Mouse (Mus musculus) central nervous system, embryonic 14 days (tissue): ENCODE results near the gene Exosc2. TPM values are rescaled to one million over a fixed set of nuclear protein-coding genes. Genes with fewer than 3 reads are reported as not detected.

ENCODE experiments used
- polyA plus RNA-seq: library from polyadenylated mRNA; depleted of rRNA; stranded (reverse); fragments of >200 nt; gene quantifications from 2 replicates; pipeline ENCODE4 v1.2.3, GENCODE M21; 2012; rRNA removed

The Exosc2 gene
- 40.8 and 43.0 TPM in 2 replicates for polyA plus RNA-seq

DNA sequence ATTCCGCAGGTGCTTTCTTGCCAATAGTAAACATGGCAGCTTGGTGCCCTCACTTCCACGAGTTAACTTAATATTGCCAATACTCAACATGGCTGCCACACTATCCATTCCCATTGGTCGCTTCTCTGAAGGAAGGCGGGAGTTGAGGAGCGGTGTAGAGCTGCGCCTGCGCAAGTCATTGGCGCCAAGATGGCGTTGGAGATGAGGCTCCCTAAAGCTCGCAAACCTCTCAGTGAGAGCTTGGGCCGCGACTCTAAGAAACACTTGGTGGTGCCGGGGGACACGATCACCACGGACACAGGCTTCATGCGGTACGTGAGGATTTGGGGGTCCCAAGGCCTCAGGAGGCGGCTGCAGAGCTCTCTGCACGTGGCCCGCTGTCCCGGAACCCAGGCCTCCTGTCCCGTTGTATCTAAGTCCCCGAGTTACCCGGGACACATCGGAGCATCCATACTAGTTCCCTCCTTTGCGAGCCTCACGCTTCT lies at the start of gene Exosc2:
TSS of gene Exosc2 (plus strand) at position 165 of the 485 bp plus-strand sequence.

DNA sequence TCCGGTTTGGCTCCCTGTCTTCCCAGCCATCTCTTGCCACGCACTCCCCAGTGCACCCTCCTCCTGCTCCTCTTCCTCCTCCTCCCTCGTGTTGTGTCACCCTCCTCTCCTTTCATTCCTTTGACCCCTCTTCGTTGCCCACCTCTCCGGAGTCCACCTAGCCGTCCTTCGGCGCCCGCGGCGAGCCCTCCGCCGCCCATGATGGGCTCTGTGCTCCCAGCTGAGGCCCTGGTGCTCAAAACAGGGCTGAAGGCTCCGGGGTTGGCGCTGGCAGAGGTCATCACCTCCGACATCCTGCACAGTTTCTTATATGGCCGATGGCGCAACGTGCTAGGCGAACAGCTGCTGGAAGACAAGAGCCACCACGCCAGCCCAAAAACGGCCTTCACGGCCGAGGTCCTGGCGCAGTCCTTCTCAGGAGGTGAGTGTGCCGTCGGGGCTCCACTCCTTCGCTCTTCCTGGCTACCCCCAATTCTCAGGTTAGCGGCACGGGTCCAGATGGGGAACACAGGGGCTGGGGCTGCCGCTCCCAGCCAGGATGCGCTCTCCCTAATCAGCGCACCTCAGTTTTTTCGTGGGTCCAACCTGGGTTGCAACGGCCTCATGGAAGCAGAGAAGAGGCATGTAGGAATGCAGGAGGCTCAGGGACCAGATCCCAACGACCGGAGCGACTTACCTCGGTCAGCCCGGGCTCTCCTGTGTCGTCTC lies 30.5 kb upstream of the Exosc2 start, which contains the start of gene Prdm12:
TSS of gene Prdm12 (plus strand) at position 137 of the 708 bp plus-strand sequence.

DNA sequence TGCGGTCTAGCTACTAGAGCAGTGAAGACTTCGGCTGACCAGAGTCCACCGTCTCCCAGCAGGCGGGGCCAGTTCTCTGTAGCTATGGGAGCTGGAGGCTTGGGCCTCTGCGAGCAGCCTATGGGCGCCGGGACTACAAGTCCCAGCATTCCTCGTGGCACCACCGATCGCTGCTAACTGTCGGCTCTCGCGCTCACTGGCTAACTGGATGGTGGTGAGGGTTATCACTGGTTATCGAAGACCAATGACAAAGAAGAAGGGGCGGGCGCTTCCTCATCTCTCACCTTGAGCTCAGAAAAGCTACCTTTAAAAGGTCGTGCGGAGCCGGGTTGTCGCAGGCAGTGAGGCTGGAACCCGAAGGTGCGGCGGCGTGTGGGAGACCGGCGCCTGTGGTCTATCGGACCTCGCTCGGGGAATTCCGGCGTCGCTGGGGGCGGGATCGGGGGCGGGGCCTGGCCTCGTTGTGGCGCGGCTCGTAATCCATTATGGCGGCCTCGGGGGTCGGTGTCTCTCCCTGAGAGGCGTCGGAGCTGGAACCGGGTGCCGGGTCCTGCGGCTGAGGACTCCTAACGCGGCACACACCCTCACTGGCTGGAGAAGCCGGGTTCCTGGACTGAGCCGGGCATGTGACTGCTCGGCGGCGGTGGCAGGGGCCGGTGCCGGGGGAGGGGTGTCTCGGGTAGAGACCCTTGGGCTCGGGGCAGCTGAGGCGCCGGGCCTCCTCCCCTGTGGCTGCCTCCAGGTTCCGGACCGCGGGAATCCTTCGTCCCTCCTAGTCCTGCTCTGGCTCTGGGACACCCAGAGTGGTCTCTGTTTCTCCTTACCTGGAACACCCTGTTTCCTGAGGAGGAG lies 17.8 kb downstream of the Exosc2 start, which contains the start of gene Abl1:
TSS of gene Abl1 (plus strand) at position 303 of the 852 bp plus-strand sequence.

Other genes with a start within 250 kb of the Exosc2 start
- gene Ass1, start 200.5 kb upstream of the Exosc2 start, polyA plus RNA-seq, result 5.7 and 8.9 TPM in 2 replicates
- gene Fubp3, start 98.1 kb upstream of the Exosc2 start, polyA plus RNA-seq, result 61.1 and 63.7 TPM in 2 replicates
- gene Prdm12, start 30.7 kb upstream of the Exosc2 start, polyA plus RNA-seq, result 6.0 and 10.3 TPM in 2 replicates
- 60.2 and 66.5 TPM in 2 replicates for gene Abl1, start 17.7 kb downstream of the Exosc2 start, polyA plus RNA-seq
- gene Qrfp, start 139.9 kb downstream of the Exosc2 start, polyA plus RNA-seq, result 0.04 and 0.06 TPM in 2 replicates
- 4.9 and 5.3 TPM in 2 replicates for gene Fibcd1, start 175.3 kb downstream of the Exosc2 start, polyA plus RNA-seq
- 5.2 and 5.5 TPM in 2 replicates for gene Lamc3, start 216.6 kb downstream of the Exosc2 start, polyA plus RNA-seq